Mouse (Mus musculus) kidney, postnatal 0 days (tissue): Measurements from ENCODE around the gene Gpx1. TPM values are rescaled to one million over a fixed set of nuclear protein-coding genes. Genes with fewer than 3 reads are reported as not detected.

Experiments
- ATAC-seq: fragments of 200-750 bp; cut with Nextera tagmentation; replicated peaks from 2 replicates; pipeline ENCODE4 v1.8.0; 2017; ENCODE audit warnings: low read depth, moderate number of reproducible peaks, moderate TSS enrichment, moderate library complexity; ENCODE audit not compliant: low FRiP score
- DNase-seq: peaks from one replicate; pipeline ENCODE4 v3.0.0-alpha.2; 2016; ENCODE audit warnings: low spot score
- H3K27ac ChIP-seq: fragments of 300-500 bp; sonication (generic); 2 replicates; pipeline ENCODE4 v1.5.1; 2014; ENCODE audit warnings: mild to moderate bottlenecking
- H3K27me3 ChIP-seq: fragments of 300-500 bp; sonication (generic); 2 replicates; pipeline ENCODE4 v1.6.1; 2014; ENCODE audit warnings: low read length, mixed read lengths; ENCODE audit not compliant: insufficient read depth
- H3K36me3 ChIP-seq: fragments of 300-500 bp; sonication (generic); 2 replicates; pipeline ENCODE4 v1.6.1; 2014; ENCODE audit warnings: low read length, mixed read lengths; ENCODE audit not compliant: insufficient read depth
- H3K4me1 ChIP-seq: fragments of 300-500 bp; sonication (generic); replicated peaks from 2 replicates; pipeline ENCODE4 v1.6.1; 2014; ENCODE audit warnings: antibody characterized with exemption, low read length, mixed read lengths; ENCODE audit not compliant: insufficient read depth
- H3K4me2 ChIP-seq: fragments of 300-500 bp; sonication (generic); 2 replicates; pipeline ENCODE4 v1.6.1; 2014; ENCODE audit warnings: mild to moderate bottlenecking, low read length, moderate library complexity, mixed read lengths
- H3K4me3 ChIP-seq: fragments of 300-500 bp; sonication (generic); replicated peaks from 2 replicates; pipeline ENCODE4 v1.5.1; 2014; ENCODE audit warnings: low read depth, low read length
- H3K9ac ChIP-seq: fragments of 300-500 bp; sonication (generic); 2 replicates; pipeline ENCODE4 v1.6.1; 2014; ENCODE audit warnings: low read depth, low read length
- H3K9me3 ChIP-seq: fragments of 300-500 bp; sonication (generic); replicated peaks from 2 replicates; pipeline ENCODE4 v1.6.1; 2016; ENCODE audit warnings: low read length, inconsistent platforms, mixed read lengths
- CTCF ChIP-seq: IDR thresholded peaks from 2 replicates; pipeline ENCODE4 v1.5.1; 2016; ENCODE audit warnings: antibody characterized with exemption, low read depth, mild to moderate bottlenecking, moderate library complexity
- WGBS: fragments of 180-500 bp; shearing (Covaris S2); extraction: QIAGEN DNeasy Blood & Tissue Kit; methylation state at CpG from one replicate; pipeline ENCODE4 v1.1.7; 2014; 5-methylcytosine and 5-hydroxymethylcytosine counted together
- polyA plus RNA-seq: library from polyadenylated mRNA; unstranded; fragments of >200 nt; fragmentation: Nextera tagmentation; extraction: Ambion mirVana; gene quantifications from 2 replicates; pipeline ENCODE4 v1.2.1, GENCODE M21; 2015

Gpx1 gene
- polyA plus RNA-seq, 1 experiment from 2014 or later: 1,215 TPM

DNA sequence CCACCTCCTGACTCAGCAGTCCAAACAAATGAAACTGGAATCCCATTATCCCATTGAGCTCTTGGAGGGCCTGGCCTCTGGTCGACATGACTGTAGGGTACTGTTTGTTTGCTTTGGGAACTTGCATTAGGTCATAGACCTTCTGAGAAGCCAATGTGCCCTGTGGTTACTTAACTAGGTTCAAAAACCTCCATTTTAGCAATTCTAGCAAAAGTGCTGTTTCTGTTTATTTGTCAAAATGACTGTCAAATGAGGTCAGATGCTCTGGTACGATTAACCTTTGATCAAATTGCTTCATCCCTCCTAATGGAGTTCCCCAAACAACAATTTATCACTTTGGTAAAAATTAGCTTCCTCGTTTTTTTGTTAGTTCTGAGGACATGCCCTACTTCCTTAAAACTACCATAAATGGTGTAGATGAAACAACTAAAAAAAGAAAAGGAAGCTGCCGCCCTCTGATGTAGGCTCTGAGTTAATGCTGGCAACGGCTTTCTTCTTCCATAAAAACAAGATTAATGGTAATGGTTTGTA lies 3.7 kb downstream of the Gpx1 start:
- Histone ChIP-seq H3K9ac (no peak overlapping the region), H3K9me3 (no peaks in the 10 kb centered on the region), H3K36me3 (no peaks in the 10 kb centered on the region), H3K4me2 (no peak overlapping the region), H3K4me3 (no peak overlapping the region), H3K27me3 (no peaks in the 10 kb centered on the region), H3K4me1 (peaks cover 21% of the 10 kb centered on the region), H3K27ac (peak overlapping the region; percentile 98)
- DNase-seq: peak; percentile 78
- TF ChIP-seq CTCF: 0 out of 2 replicates have a peak, but pooled peaks have one; percentile 20
- 26% methylated on average over 5 of the region's 5 CpGs for WGBS
- ATAC-seq: peak; percentile 43

DNA sequence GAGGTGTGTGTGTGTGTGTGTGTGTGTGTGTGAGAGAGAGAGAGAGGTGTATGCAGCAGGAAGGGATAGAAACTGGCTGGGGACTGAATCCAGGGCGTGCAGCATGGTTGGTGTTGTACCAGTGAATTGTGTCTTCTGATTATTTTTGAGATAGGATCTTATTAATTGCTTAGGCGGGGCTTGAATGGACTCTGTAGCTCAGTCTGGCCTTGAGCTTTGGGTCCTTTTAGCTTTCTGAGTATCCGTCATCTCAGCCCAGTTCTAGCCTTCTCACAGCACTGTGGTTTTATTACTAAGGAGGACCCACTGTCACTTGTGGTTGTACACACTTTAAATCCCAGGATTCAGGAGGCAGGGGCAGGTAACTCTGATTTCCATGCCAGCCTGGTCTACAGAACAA lies 4.6 kb downstream of the Gpx1 start:
- Histone ChIP-seq H3K4me2 (no peak overlapping the region), H3K36me3 (no peaks in the 10 kb centered on the region), H3K4me3 (no peak overlapping the region), H3K27me3 (no peaks in the 10 kb centered on the region), H3K27ac (peak overlapping the region; percentile 98; the same call in 1 of the 2 replicates), H3K9me3 (no peaks in the 10 kb centered on the region), H3K9ac (no peak overlapping the region), H3K4me1 (peaks cover 21% of the 10 kb centered on the region)
- TF ChIP-seq CTCF: no peak
- DNase-seq (no peak), ATAC-seq (no peak)
- WGBS: 79% methylated on average over 3 of the region's 3 CpGs

DNA sequence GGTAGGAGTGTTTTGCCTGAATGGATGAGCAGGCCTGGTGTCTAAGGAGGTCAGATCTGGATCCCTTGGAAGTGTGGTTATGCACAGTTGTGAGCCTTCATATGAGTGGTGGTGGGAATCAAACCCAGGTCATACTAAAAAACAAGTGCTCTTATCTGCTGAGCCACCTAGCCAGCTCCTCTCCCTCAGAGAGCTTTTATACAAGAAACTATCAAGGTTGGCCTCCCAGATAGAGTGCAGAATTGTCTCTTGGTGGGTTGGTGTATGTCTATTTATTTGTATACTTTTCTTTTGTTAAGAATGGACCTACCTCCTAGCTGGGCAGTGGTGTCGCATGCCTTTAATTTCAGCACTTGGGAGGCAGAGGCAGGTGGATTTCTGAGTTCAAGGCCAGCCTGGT lies 5.1 kb downstream of the Gpx1 start:
- Histone ChIP-seq H3K4me1 (peaks cover 21% of the 10 kb centered on the region), H3K4me3 (no peak overlapping the region), H3K9me3 (no peaks in the 10 kb centered on the region), H3K36me3 (no peaks in the 10 kb centered on the region), H3K27me3 (no peaks in the 10 kb centered on the region), H3K27ac (0 out of 2 replicates have a peak overlapping the region, but pooled peaks have one; percentile 98), H3K4me2 (no peak overlapping the region), H3K9ac (no peak overlapping the region)
- DNase-seq (no peak), ATAC-seq (no peak)
- 100% methylated on average over 1 of the region's 1 CpGs for WGBS
- TF ChIP-seq CTCF: no peak

DNA sequence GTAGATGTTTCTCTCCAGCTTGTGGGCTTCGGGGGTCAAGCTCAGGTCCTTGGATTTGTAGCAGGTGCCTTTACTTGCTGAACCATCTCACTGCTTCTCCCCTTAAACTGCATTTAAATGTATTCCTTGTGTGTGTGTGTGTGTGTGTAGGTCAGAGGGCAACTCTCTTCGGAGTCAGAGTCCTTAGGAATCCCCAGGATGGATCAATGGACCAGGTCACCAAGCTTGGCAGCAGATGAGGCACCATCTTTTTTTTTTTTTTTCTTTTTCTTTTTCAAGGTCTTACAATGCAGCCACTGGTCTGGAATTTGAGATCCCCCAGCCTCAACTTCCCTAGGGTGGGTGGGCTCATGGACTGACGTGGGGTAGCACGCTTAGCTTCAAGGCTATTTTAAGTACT lies 5.8 kb downstream of the Gpx1 start:
- Histone ChIP-seq H3K4me3 (no peak overlapping the region), H3K9ac (no peak overlapping the region), H3K27me3 (no peaks in the 10 kb centered on the region), H3K9me3 (no peaks in the 10 kb centered on the region), H3K27ac (no peak overlapping the region), H3K4me1 (peaks cover 21% of the 10 kb centered on the region), H3K4me2 (no peak overlapping the region), H3K36me3 (no peaks in the 10 kb centered on the region)
- ATAC-seq: no peak
- WGBS: 91% methylated on average over 4 of the region's 4 CpGs
- no peak for DNase-seq
- no peak for TF ChIP-seq CTCF

DNA sequence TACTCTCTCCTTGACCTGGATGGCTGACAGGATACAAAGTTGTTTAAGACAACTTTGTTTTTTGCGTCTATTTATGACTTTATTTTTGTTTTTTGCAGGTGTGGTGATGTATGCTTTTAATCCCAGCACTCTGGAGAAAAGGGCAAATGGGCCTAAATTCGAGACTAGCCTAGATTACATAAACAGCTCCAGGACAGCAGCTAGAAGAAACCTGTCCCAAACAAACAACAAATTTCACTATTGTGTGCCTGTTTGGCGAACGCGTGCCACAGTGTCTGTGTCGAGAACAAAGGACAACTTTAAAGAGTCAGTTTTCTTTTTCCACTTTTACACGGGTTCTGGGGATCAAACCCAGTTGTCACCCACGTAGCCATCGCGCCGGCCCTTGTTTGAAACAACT lies 8.3 kb downstream of the Gpx1 start:
- peaks cover 9% of the 10 kb centered on the region; the same call in 1 of the 2 replicates for H3K4me1 ChIP-seq
- TF ChIP-seq CTCF: no peak
- peak overlapping the region; percentile 97 for H3K27ac ChIP-seq
- peak; percentile 28 for DNase-seq
- peak overlapping the region; percentile 65 for H3K4me2 ChIP-seq
- H3K4me3 ChIP-seq: peak overlapping the region; percentile 70
- H3K9me3 ChIP-seq: no peaks in the 10 kb centered on the region
- H3K36me3 ChIP-seq: peaks cover 11% of the 10 kb centered on the region; the same call in 1 of the 2 replicates
- WGBS: 4% methylated on average over 11 of the region's 11 CpGs
- H3K9ac ChIP-seq: peak overlapping the region; percentile 71
- ATAC-seq: no peak
- no peaks in the 10 kb centered on the region for H3K27me3 ChIP-seq

DNA sequence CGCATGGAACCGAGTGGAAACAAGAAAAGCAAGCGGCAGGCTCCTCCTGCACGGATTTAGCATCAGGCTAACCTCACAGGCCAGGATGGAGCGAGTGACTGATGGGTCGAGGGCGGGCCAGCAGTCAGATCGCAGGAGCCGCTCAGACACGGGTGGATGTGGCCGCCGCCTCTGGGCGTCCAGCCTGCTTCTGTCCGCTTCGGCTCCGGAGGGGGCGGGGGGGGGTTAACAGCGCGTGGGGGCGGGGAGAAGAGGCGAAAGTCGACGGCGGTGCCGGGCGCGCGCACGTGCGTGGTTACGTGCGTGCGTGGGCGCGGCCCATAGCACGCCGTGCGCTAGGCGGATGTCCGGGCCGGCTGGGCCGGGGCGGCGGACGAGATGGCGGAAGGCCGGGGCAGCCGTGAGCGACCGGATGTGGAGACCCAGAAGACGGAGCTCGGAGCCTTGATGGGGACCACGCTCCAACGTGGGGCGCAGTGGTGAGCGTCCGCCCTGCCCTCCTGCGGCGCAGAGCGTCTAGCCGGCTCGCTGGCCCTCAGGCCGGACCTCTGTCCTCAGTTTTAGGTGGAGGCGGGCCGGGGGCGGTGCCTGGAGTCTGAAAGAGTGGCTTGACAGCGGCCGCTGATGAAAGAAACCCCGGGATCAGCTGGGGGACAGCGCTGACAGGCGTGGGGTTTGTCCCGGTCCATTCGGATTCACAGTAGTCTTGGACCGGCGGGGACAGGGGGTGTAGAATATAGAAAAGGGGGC lies 9.0 kb downstream of the Gpx1 start, which contains the start of gene Usp4:
TSS of gene Usp4 (plus strand) at position 314 of the 750 bp plus-strand sequence.
- Histone ChIP-seq H3K4me3 (peak within 1 kb of the TSS; percentile 70), H3K27me3 (no peaks in the 10 kb centered on the region), H3K4me2 (peak within 1 kb of the TSS; percentile 65), H3K27ac (peak within 1 kb of the TSS; percentile 97), H3K36me3 (peaks cover 18% of the 10 kb centered on the region), H3K9me3 (no peaks in the 10 kb centered on the region), H3K4me1 (0 out of 2 replicates have a peak, but pooled peaks cover 2% of the 10 kb centered on the region), H3K9ac (peak within 1 kb of the TSS; percentile 71)
- no peak; the same call in 1 of the 2 replicates for TF ChIP-seq CTCF
- peak; percentile 96 for DNase-seq
- WGBS: under 1% methylated on average over 57 of the region's 75 CpGs
- ATAC-seq: peak; percentile 93
